Mouse (Mus musculus): ENCODE measurements around the gene Eif4enif1. TPM values are rescaled to one million over a fixed set of nuclear protein-coding genes. Genes with fewer than 3 reads are reported as not detected.

The Eif4enif1 gene
- 69.7 and 82.5 TPM in 2 replicates for total RNA-seq (2023)

DNA sequence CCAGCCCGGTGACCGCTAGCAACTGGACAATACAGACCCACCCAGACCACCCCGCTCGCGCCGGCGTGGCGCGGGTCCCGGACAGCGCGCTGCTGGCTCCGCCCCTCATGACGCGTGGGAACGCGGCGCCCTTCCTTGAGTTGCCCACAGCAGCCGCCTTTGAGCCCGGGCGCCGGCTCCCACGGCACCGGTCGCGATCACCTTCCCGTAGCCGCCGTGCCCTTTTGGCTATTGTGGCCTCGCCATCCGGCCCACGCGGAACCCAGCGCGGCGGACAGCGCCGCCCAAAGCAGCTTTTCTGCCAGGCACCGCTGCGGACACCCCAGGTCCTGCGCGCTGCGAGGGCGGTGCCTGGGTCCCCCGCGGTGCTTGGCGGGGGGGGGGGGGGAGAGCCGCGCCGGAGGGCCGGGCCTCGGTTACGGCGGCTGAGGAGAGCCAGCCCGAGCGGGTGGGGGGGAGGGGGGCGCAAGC is at the start of gene Eif4enif1:
Gene Eif4enif1, plus strand, starts transcription at position 162 of the 471 bp plus-strand sequence.

DNA sequence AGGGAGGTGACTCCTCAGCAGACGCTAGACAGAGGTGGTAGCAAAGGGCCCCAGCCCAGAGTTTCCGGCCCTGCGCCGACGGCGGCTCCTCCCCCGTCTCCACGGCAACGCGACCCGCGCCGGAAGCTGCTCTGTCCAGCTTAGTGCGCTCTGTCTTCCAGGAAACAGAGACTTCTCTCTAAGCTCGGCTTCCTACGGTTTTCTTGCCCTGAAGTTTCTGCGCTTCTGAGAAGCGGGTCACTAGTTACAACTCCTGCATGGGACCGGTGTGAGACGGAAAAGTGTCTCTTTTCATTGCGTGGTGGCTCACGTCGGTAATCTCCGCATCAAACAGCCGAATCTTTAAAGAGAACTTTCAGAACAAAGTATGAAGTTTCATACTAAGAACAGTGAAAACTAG is 8.8 kb upstream of the Eif4enif1 start, which contains the start of gene Sfi1:
Gene Sfi1, minus strand, starts transcription at position 101 of the 400 bp plus-strand sequence.

DNA sequence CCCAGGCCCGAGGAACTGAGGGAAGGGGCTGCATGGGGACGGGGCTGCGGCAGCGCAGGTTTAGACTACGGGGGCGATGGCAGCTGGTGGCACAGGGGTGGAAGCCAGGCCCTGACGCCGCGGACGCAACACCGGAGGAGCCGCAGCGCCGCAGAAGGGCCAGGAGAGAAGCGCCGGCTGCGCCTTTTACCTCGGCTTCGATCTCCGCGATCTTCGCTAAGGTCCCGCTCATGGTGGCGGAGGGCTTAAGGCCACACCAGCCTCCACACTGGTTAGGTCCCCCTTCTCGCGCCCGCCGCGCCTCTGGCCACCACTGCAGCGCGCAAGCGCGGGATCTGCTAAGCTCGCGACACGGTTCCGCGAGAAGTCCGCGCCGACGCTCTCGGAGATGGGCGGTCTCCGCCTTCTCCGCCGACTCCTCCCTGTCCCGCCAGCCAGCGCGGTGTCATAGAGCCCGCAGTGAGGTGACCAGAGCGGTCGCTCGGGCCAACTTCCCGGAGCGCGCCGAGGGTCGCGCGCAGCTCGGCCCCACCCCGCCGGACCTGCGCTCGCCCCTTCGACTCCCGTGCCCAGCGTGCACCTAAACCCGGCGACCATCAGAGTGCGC is 64.0 kb downstream of the Eif4enif1 start, which contains the start of gene Drg1:
Gene Drg1, minus strand, starts transcription at position 337 of the 607 bp plus-strand sequence.

DNA sequence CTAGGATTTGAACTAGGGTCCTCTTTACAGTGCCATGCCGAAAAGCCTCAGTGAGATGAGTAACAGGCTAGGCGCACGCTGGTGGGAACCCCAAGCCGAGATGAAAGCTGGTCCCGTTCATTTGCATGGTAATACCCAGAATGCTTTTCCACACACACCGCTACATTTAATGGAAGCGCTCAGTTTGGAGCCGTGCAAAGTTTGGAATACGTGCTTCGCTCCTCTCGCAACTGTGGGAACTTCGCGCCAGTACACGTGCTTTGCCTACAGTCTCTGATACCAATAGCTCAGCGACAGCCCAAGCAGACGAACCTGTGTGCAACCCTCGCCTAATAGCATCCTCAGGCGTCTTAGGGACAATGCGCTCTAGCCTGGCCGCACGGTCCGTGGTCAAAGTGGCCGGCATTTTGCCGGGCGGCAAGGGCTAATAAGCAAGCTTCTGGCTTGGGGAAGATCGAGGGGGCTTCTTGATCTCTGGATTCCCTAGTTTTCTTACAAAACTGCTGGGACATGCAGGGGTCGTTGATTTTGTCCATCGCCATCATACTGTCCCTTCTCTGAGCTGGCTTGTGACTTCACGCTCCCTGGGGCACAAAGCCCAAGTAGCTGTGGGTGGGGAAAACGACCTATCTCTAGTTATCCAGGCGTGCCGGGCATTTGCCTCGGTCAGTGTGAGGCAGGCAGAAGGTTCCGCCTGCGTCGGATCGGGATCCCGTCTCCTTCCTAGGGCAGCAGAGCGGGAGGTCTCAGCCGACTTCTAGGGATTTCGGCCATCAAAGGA is 86.5 kb downstream of the Eif4enif1 start, which contains the start of gene Patz1:
Gene Patz1, plus strand, starts transcription at position 354 of the 781 bp plus-strand sequence.

Other genes with a start within 250 kb of the Eif4enif1 start
- 38.0 and 69.8 TPM in 2 replicates for gene Sfi1, start 8.9 kb upstream of the Eif4enif1 start, total RNA-seq (2023)
- gene Drg1, start 64.0 kb downstream of the Eif4enif1 start, total RNA-seq (2023), result 30.1 and 38.4 TPM in 2 replicates
- 34.1 and 40.9 TPM in 2 replicates for gene Patz1, start 86.5 kb downstream of the Eif4enif1 start, total RNA-seq (2023)
- 12.8 and 17.3 TPM in 2 replicates for gene Pik3ip1, start 128.0 kb downstream of the Eif4enif1 start, total RNA-seq (2023)
- 50.4 and 59.0 TPM in 2 replicates for gene Limk2, start 206.8 kb downstream of the Eif4enif1 start, total RNA-seq (2023)
- gene Rnf185, start 250.0 kb downstream of the Eif4enif1 start, total RNA-seq (2023), result 24.5 and 31.8 TPM in 2 replicates